Mouse (Mus musculus) limb, embryonic 10.5 days (tissue): Measurements from ENCODE around the gene Tenm4. TPM values are rescaled to one million over a fixed set of nuclear protein-coding genes. Genes with fewer than 3 reads are reported as not detected.

ENCODE experiments used
- DNase-seq: peaks from one replicate; pipeline ENCODE4 v3.0.0-alpha.2; 2017; ENCODE audit warnings: low spot score
- H3K27ac ChIP-seq: fragments of 300-500 bp; sonication (generic); 2 replicates; pipeline ENCODE4 v1.5.1; 2016; ENCODE audit warnings: mild to moderate bottlenecking
- H3K27me3 ChIP-seq: fragments of 300-500 bp; sonication (generic); 2 replicates; pipeline ENCODE4 v1.6.1; 2016; ENCODE audit warnings: low read depth, mild to moderate bottlenecking; ENCODE audit not compliant: poor library complexity, severe bottlenecking
- H3K36me3 ChIP-seq: fragments of 300-500 bp; sonication (generic); 2 replicates; pipeline ENCODE4 v1.6.1; 2016; ENCODE audit warnings: mild to moderate bottlenecking, moderate library complexity
- H3K4me1 ChIP-seq: fragments of 300-500 bp; sonication (generic); 2 replicates; pipeline ENCODE4 v1.6.1; 2016
- H3K4me3 ChIP-seq: fragments of 300-500 bp; sonication (generic); 2 replicates; pipeline ENCODE4 v1.5.1; 2016; ENCODE audit warnings: mild to moderate bottlenecking, moderate library complexity
- H3K9me3 ChIP-seq: fragments of 300-500 bp; sonication (generic); replicated peaks from 2 replicates; pipeline ENCODE4 v1.6.1; 2016; ENCODE audit warnings: mild to moderate bottlenecking
- WGBS: fragments of 180-500 bp; shearing (Covaris S2); methylation state at CpG from one replicate; pipeline ENCODE4 v1.1.7; 2016; 5-methylcytosine and 5-hydroxymethylcytosine counted together
- polyA plus RNA-seq: library from polyadenylated mRNA; unstranded; fragments of >200 nt; fragmentation: Nextera tagmentation; extraction: Ambion mirVana; gene quantifications from 2 replicates; pipeline ENCODE4 v1.2.1, GENCODE M21; 2016

Tenm4 gene
- polyA plus RNA-seq, 1 experiment from 2014 or later, result 32.1 TPM

DNA sequence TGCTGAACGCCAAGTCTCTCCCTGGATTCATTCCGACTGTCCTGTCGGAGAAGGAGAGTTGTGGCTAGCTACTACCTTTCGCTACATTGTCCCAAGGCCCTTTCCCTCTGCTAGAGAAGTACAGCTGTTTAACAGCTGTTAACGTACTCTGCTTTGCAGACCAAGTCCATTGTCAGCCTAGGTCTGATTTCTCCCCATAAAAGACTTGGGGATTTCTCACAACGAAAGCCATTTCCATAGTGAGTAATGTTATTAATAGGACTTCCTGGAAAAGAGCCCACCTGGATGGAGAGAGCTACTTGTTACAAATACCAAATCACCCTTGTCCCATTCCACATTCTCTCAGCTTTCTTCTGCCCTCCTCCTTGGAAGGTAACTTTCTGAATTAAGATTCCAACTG is 417.5 kb downstream of the Tenm4 start:
- Histone ChIP-seq H3K27me3 (no peaks in the 10 kb centered on the region), H3K9me3 (no peaks in the 10 kb centered on the region), H3K4me3 (no peak overlapping the region), H3K27ac (peak overlapping the region; percentile 76), H3K4me1 (peaks cover 44% of the 10 kb centered on the region), H3K36me3 (no peaks in the 10 kb centered on the region)
- no peak for DNase-seq
- WGBS, result 88% methylated on average over 6 of the region's 6 CpGs

DNA sequence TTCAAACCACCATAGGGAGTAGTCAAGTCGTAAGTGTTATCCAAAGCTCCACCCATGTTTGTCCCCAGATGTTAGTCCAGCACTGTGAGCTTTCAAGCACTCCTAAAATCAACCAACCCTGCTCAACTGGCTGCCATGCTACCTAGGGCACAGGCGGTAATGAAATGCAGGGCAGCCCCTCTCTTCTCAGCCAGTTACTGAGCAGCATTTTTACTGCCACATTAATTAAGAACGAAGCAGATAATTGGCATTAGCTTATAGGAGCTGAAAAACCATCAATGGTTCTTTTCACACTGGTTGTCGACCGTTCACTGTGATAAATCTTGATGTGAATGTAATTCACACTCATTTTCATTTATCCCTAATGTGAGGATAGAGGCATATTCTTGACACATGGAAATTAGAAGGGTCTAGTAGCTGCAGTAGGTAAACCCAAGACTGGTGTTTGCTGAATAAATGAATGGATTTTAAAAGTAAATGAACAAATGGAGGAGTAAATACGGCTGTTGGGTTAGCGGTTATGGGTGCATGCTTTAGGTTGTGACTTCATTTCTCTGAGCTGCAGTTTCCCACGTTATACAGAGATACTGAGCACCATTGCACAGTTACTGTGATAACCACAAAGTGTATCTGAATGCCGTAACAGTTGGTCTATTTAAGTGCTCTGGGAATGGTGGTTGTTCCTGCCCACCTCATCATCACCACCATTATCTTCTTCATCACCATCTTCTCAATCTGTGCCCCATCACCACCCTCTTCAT is 424.7 kb downstream of the Tenm4 start:
- H3K27me3 ChIP-seq, result no peaks in the 10 kb centered on the region
- peak overlapping the region; percentile 66; the same call in 1 of the 2 replicates for H3K27ac ChIP-seq
- no peaks in the 10 kb centered on the region for H3K9me3 ChIP-seq
- H3K4me1 ChIP-seq, result peaks cover 52% of the 10 kb centered on the region
- no peak for DNase-seq
- 67% methylated on average over 9 of the region's 9 CpGs for WGBS
- no peaks in the 10 kb centered on the region for H3K36me3 ChIP-seq
- H3K4me3 ChIP-seq, result no peak overlapping the region

DNA sequence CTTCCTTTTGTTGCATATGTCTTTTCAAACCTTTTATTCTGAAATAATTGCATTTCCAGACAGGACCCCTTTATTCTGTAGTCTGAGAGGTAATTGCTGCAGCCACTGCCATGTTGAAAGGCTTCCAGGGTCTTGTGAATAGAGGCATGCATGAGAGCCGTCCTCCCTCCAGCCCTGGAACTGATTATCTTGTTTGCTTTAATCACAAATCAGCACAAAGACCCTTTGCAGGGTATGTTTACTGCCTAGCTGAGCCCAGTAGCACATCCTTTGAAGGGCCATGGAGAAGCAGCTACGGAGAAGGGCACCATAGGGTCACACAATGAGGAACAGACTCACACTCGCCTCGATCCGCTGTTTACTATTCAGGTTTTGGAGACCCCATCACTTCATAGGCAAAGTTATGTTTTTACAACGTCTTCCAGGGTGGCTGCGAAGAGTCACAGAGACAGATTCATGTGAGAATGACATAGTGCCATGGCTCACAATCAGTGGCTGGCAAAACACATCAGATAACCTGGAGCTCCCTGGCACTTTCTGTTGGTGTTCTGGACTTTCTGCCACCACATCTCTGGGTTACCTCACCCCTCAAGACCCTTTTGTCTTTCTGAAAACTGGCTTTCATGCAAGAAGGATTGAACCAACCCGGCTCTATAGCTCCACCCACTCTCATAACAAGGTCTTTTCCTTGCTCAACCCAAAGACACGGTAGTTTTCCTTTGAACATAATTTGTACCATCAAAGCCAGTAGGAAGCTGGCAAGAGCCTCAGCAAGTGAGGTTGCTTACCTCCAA is 425.6 kb downstream of the Tenm4 start:
- WGBS, result 17% methylated on average over 9 of the region's 9 CpGs
- DNase-seq, result peak; percentile 45
- peaks cover 58% of the 10 kb centered on the region for H3K4me1 ChIP-seq

DNA sequence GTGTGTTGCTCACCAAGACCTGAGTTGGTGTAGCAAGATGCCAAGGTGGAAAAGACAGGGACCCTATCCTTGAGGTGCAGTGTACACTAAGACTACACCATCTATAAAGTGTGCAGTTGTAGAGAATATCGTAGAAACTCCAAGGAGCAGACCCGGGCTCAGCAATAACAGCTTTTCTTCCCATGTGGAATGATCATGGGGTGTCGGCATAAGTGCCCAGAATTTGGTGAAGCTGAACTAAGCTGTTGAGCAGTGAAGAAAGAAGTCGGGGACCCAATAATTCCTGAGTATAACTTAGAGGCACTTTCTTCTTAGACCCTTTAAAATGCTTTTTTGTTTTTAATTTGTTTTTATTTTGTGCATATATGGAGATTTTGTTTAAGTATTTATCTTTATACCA is 426.8 kb downstream of the Tenm4 start:
- H3K9me3 ChIP-seq, result no peaks in the 10 kb centered on the region
- 0 out of 2 replicates have a peak overlapping the region, but pooled peaks have one; percentile 7 for H3K27ac ChIP-seq
- H3K27me3 ChIP-seq, result no peaks in the 10 kb centered on the region
- WGBS, result 98% methylated on average over 4 of the region's 4 CpGs
- no peak for DNase-seq
- H3K4me3 ChIP-seq, result no peak overlapping the region
- peaks cover 53% of the 10 kb centered on the region for H3K4me1 ChIP-seq
- H3K36me3 ChIP-seq, result no peaks in the 10 kb centered on the region

More for the DNA sequence above, 425.6 kb downstream of the Tenm4 start:
- no peaks in the 10 kb centered on the region for H3K9me3 ChIP-seq
- H3K27ac ChIP-seq, result peak overlapping the region; percentile 66
- H3K36me3 ChIP-seq, result no peaks in the 10 kb centered on the region
- H3K4me3 ChIP-seq, result no peak overlapping the region
- no peaks in the 10 kb centered on the region for H3K27me3 ChIP-seq

DNA sequence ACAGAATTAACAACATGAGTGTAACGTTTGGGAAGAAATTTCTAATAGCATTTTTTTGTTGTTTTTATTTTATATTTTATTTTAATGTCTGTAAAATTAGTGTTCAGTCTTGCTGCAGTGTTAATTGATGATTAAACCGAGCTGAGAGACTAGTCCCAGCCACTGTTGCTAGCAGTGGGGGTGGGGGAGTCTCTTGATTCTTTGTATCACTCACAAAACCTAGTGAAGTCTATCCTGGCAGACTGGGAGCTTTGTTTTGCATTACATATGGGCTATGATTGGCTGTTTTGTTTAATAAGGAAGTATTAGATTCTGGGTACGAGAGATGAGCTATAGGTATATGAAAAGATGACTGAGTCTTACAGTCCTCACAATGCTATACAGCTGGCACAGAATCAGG is 428.0 kb downstream of the Tenm4 start:
- H3K27me3 ChIP-seq, result no peaks in the 10 kb centered on the region
- H3K4me1 ChIP-seq, result peaks cover 56% of the 10 kb centered on the region
- WGBS, result 81% methylated on average over 3 of the region's 3 CpGs
- no peak for DNase-seq
- H3K9me3 ChIP-seq, result no peaks in the 10 kb centered on the region
- no peak overlapping the region for H3K4me3 ChIP-seq
- H3K36me3 ChIP-seq, result no peaks in the 10 kb centered on the region
- no peak overlapping the region for H3K27ac ChIP-seq

DNA sequence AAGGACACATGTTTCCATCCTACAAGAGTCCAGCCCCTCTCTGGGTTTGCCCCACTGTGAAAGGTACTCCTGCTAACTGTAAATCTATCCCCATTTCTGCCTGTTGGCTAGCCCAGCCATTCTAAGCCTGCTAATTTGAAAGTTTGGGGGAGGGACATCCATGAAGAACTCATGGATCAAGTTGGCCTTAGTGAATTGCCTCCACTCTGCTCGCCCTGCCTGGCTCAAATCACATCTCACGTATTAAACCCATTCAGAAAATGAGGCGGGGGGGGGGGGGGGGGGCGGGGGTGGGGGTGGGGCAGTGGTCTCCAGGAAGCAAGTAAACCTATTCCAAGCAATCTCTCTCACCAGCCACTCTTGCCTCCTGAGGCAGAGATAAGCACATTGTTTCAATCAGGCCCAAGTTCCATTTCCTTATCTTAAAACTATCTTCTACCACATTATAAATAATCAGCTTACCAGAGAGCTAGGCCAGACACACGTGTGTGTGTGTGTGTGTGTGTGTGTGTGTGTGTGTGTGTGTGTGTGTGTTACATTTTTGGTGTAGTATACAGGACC is 429.4 kb downstream of the Tenm4 start:
- peak overlapping the region; percentile 57; the same call in 1 of the 2 replicates for H3K27ac ChIP-seq
- H3K4me3 ChIP-seq, result no peak overlapping the region
- DNase-seq, result no peak
- no peaks in the 10 kb centered on the region for H3K9me3 ChIP-seq
- WGBS, result 14% methylated on average over 5 of the region's 5 CpGs
- H3K36me3 ChIP-seq, result no peaks in the 10 kb centered on the region
- H3K27me3 ChIP-seq, result no peaks in the 10 kb centered on the region
- H3K4me1 ChIP-seq, result peaks cover 61% of the 10 kb centered on the region

DNA sequence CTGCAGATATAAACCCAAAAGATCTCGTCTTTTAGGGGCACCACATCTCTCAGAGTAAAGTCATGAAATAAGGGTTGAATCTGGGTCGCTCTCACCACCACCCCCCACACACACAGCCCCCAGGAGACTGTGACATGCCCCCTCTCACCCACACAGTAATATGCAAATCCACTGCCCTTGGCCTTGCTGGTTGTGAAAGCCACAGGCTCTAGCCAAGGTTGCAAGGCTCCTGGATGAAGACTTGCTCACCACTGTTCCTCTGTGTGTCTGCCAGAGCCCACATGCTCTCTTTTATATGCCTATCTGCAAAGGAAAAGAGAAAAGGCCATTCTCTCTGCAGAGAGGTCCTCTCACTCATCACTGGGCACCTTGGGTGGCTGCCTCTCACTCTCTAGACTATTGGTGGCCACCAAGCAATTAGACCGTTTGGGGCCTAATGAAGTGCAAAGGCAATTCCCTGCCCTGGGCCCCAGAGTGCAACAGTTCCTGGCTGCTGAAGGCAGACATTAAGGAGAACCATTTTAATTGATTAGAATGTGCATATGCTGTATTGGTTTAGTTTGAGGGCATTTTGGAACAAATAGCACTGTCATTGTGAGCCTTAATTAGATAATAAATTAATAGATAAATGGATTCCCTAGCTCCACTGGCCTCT is 433.2 kb downstream of the Tenm4 start:
- peak overlapping the region; percentile 80 for H3K27ac ChIP-seq
- H3K9me3 ChIP-seq, result no peaks in the 10 kb centered on the region
- H3K4me3 ChIP-seq, result no peak overlapping the region
- H3K27me3 ChIP-seq, result no peaks in the 10 kb centered on the region
- no peak for DNase-seq
- WGBS, result 58% methylated on average over 3 of the region's 3 CpGs
- H3K36me3 ChIP-seq, result no peaks in the 10 kb centered on the region
- peaks cover 56% of the 10 kb centered on the region for H3K4me1 ChIP-seq

DNA sequence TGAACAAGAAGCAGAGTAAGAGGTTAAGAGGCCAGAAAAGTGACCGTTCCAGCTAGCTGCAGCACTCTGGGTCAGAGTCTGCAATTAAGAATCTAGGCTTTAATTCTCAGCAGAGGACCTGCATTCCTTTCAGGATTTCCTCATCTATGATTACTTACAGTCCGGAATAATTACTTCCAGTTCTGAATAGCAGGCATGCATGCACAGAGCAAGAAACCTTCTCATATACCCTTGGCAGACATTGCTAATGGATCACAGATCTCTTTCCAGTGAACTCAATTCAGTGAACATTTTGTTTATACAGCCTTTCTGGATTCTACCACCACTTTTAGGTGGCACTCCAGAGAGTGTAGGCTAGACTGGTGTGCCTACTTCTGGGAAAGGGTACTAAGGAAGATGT is 434.3 kb downstream of the Tenm4 start:
- 49% methylated on average over 2 of the region's 2 CpGs for WGBS
- peak overlapping the region; percentile 80; the same call in 1 of the 2 replicates for H3K27ac ChIP-seq
- H3K4me1 ChIP-seq, result peaks cover 59% of the 10 kb centered on the region
- H3K27me3 ChIP-seq, result no peaks in the 10 kb centered on the region
- no peaks in the 10 kb centered on the region for H3K9me3 ChIP-seq
- DNase-seq, result no peak
- H3K36me3 ChIP-seq, result no peaks in the 10 kb centered on the region
- no peak overlapping the region for H3K4me3 ChIP-seq

DNA sequence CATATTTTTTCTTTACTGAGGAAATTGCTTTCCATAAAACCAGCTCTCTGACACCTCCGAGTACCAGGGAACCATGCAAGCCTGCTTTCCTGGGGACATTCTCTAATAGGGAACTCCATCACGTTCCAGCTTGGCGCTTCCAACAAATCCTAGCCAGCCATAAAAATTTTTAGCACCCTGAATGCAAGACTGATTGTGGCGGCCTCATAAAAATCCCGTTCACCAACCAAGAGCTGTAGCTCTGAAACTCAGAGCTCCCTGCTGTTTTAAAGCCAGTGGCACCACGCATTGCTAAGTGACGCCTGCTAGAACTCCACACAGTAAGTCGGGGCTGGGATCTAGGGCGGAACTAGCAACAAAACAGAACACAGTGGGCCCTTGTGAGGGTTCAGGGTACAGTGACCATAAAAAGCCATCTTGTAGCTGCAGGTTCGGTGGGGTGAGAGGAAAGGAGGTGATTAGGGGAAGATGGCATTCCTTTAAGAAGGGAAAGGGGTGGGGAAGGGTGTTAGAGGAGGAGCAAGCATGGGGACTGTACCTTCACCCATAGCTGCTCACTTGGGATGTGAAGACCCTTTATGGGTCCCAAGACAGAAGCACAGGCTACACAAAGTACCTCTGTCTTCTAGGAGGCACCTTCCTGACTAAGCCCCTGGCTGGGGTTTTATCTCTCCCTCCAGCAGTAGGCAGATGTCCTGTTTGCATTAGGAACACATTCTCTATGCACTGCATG is 439.0 kb downstream of the Tenm4 start:
- Histone ChIP-seq H3K27me3 (no peaks in the 10 kb centered on the region), H3K4me1 (peaks cover 45% of the 10 kb centered on the region), H3K9me3 (no peaks in the 10 kb centered on the region), H3K36me3 (no peaks in the 10 kb centered on the region), H3K27ac (peak overlapping the region; percentile 70), H3K4me3 (no peak overlapping the region)
- peak; percentile 60 for DNase-seq
- WGBS, result 15% methylated on average over 10 of the region's 10 CpGs

DNA sequence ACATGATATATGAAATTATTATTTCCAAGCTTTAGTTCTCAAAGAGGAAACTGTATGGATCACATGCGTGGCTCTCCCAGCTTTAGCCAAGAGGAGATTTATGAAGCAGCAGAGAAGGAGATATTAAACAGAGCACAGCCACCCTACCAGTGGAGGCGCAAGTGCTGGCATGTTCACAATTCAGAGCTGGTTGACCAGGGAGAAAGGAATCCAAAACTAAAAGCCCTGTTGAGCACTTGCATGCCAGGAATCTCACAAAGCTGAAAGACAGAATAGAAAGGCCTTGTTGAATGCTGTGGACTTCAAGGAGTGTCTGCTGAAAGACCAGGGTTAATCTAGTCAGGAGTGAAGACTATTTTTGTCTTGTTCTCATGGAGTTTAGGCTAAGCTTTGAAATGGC is 446.3 kb downstream of the Tenm4 start:
- peaks cover 51% of the 10 kb centered on the region for H3K4me1 ChIP-seq
- H3K36me3 ChIP-seq, result no peaks in the 10 kb centered on the region
- DNase-seq, result no peak
- H3K27ac ChIP-seq, result 0 out of 2 replicates have a peak overlapping the region, but pooled peaks have one; percentile 9
- no peak overlapping the region for H3K4me3 ChIP-seq
- WGBS, result 93% methylated on average over 2 of the region's 2 CpGs
- H3K27me3 ChIP-seq, result peaks cover 4% of the 10 kb centered on the region; the same call in 1 of the 2 replicates
- H3K9me3 ChIP-seq, result no peaks in the 10 kb centered on the region

DNA sequence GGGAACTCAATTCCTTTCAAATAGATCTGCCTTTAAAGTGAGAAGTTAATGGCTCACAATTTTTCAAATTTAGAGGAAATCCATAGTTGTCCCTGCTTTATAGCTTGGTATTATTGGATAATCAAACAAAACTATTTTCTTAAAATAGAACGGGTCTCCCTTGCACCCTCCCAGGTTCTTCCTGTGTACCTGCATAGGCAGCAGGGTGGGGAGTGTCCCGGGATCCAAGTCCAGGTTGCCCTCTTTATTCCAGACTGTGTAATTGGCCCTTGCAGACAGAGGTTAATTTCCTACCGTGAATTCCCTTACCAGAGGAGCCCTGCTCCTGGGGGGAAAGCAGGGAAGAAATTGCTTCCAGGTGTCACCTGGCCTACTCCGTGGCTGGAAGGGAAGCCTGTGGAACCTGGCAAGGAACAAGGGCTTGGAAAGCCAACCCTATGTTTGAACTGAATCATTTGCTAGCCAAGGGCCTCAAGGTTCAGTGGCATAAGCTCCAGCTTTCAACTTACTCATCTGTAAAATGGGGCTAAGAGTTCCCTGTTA is 449.0 kb downstream of the Tenm4 start:
- no peak overlapping the region for H3K4me3 ChIP-seq
- peaks cover 51% of the 10 kb centered on the region for H3K4me1 ChIP-seq
- H3K27ac ChIP-seq, result peak overlapping the region; percentile 61; the same call in 1 of the 2 replicates
- no peaks in the 10 kb centered on the region for H3K9me3 ChIP-seq
- H3K27me3 ChIP-seq, result peaks cover 4% of the 10 kb centered on the region; the same call in 1 of the 2 replicates
- 32% methylated on average over 4 of the region's 4 CpGs for WGBS
- DNase-seq, result peak; percentile 56
- no peaks in the 10 kb centered on the region for H3K36me3 ChIP-seq

DNA sequence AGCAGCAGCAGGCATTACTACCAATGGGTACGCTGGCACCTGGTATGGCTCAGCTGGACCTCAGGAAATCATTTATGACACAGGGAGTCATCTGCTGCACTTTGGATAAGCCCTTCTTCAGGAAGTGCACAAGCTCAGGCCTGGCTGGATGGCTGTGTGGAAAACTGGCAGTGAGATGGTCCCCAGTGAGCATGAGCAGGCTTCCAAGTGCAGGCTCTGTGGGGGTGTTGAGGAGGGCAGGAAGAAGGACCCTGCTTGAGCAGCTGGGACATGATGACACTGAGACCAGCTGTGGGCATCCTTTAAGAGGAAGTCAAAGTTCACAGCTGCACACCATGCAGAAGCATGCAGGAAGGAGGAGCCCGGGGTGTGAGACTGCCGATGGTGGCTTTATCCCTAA is 455.3 kb downstream of the Tenm4 start:
- Histone ChIP-seq H3K4me3 (no peak overlapping the region), H3K9me3 (no peaks in the 10 kb centered on the region), H3K4me1 (peaks cover 6% of the 10 kb centered on the region), H3K27ac (no peak overlapping the region), H3K36me3 (no peaks in the 10 kb centered on the region), H3K27me3 (peaks cover 8% of the 10 kb centered on the region; the same call in 1 of the 2 replicates)
- 86% methylated on average over 3 of the region's 3 CpGs for WGBS
- DNase-seq, result no peak
